Mouse (Mus musculus): Measurements from ENCODE around the gene Srp54b. TPM values are rescaled to one million over a fixed set of nuclear protein-coding genes. Genes with fewer than 3 reads are reported as not detected.
"Not testable (repeated sequence)": the region's sequence is repeated elsewhere in the genome, so short reads cannot be mapped to it uniquely, and the experiment has no call there.

Srp54b gene
- polyA plus RNA-seq, 1 experiment from 2014 or later: 35.8 TPM

DNA sequence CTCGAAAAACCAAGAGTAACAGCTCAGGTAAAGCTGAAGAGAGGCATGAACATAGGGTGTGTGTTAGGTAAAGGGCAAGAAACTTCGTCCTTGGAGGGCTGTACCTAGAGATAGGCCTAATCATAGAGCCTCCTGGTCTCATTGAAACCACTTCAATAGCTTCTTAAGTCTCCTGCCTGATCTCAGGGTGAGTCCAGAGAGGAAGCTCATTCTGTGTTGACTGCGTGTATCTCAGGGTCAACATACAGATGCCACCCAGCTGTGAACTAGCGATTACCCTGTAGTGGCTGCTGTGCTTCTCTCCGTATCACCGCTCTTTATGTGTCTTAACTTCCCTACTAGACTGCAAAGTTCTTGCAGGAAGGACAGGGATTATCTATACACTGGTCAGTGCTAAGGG, 58.0 kb downstream of the Srp54b start:
- not testable (repeated sequence) for H3K9me3 ChIP-seq (replicated peaks); H3K4me3 ChIP-seq; H3K36me3 ChIP-seq; H3K4me1 ChIP-seq; H3K27ac ChIP-seq; H3K9ac ChIP-seq; H3K27me3 ChIP-seq (replicated peaks); H3K4me2 ChIP-seq
- peak; percentile 65 for ATAC-seq
- no CpG with 5 or more reads among the region's 6 CpGs for WGBS (ENCODE audit: insufficient replicate concordance)

DNA sequence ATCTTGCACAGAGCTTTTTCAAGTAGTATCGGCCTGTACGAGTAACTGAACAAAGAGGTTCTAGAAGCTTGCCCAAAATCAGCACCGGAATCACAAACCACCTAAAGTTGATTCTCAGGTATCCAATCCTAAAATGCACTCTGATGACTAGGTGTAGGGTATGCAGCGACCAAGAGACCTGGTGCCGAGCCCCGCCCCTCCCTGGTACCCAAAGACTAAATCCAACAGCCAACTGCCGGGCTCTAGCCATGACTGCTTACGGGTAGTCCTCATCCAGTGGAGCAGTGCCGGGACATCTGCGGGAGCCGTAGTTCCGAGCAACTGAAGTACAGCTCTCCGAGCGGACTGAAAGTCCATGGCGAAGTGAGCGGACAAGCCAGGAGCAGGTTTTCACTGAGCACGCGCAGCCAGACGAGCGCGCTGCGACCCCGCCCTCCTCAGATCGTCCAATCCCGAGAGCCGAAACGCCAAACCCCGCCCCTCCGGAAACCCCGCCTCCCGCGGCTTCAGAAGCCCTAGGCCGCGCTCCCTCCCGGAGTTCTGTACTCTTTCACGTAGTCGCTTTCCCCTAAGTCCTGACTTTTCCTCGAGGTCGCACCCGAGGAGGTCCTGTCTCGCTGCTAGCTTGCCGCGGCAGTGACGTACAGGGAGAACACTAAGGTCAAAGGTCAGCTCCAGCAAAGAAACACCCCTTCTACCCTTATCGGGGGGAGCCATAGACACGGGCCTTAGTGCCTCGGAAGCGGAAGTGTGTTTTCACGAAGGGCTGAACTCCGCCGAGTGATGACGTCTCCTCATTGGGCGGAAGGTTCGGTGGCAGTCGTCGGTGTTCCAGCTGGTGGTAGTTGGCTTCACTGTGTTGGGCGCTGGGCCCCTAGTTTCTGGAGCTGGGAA, 75.0 kb downstream of the Srp54b start, which contains the start of gene Srp54c:
Srp54c (plus strand) TSS at position 543 of the 894 bp plus-strand sequence.
- no CpG with 5 or more reads among the region's 57 CpGs for WGBS (ENCODE audit: insufficient replicate concordance)
- H3K36me3 ChIP-seq; H3K9me3 ChIP-seq (replicated peaks); H3K27me3 ChIP-seq (replicated peaks); H3K4me1 ChIP-seq: not testable (repeated sequence)
- Histone ChIP-seq H3K27ac (peak within 1 kb of the TSS; percentile 75), H3K9ac (peak within 1 kb of the TSS; percentile 62), H3K4me3 (peak within 1 kb of the TSS; percentile 57), H3K4me2 (peak within 1 kb of the TSS; percentile 40; the same call in 1 of the 2 replicates)
- ATAC-seq: peak; percentile 97

- H3K27me3 ChIP-seq (replicated peaks); H3K9me3 ChIP-seq (replicated peaks); H3K36me3 ChIP-seq; H3K4me1 ChIP-seq: not testable (repeated sequence)
- peak overlapping the region; percentile 40; the same call in 1 of the 2 replicates for H3K4me2 ChIP-seq
- ATAC-seq: peak; percentile 46
- H3K4me3 ChIP-seq: peak overlapping the region; percentile 57
- peak overlapping the region; percentile 62 for H3K9ac ChIP-seq
- WGBS (ENCODE audit: insufficient replicate concordance): 0% methylated on average over 13 of the region's 25 CpGs
- peak overlapping the region; percentile 75 for H3K27ac ChIP-seq
Observed at GRCm38 (mm10) chr12:55230520-55230861, 75.6 kb downstream of the Srp54b start.

Other genes starting within 250 kb of the Srp54b start
- gene Gm20403, start 168.6 kb upstream of the Srp54b start, polyA plus RNA-seq (2016; fragmentation: Nextera tagmentation; extraction: Ambion mirVana): 0.49 TPM in 1 of 2 replicates, not detected in the other
- gene Baz1a, start 140.8 kb upstream of the Srp54b start, polyA plus RNA-seq (2016; fragmentation: Nextera tagmentation; extraction: Ambion mirVana): 47.6 and 54.4 TPM in 2 replicates
- gene 2700097O09Rik, start 75.0 kb upstream of the Srp54b start, polyA plus RNA-seq (2016; fragmentation: Nextera tagmentation; extraction: Ambion mirVana): 31.5 and 33.0 TPM in 2 replicates
- gene Srp54a, start 74.8 kb upstream of the Srp54b start, polyA plus RNA-seq (2016; fragmentation: Nextera tagmentation; extraction: Ambion mirVana): 105 and 106 TPM in 2 replicates
- gene Fam177a, start 30.6 kb upstream of the Srp54b start, polyA plus RNA-seq (2016; fragmentation: Nextera tagmentation; extraction: Ambion mirVana): 11.8 and 14.4 TPM in 2 replicates
- gene 1700047I17Rik2, start 44.5 kb downstream of the Srp54b start, polyA plus RNA-seq (2016; fragmentation: Nextera tagmentation; extraction: Ambion mirVana): 2.1 TPM in 1 of 2 replicates, not detected in the other
- 49.3 and 51.6 TPM in 2 replicates for gene Srp54c, start 75.1 kb downstream of the Srp54b start, polyA plus RNA-seq (2016; fragmentation: Nextera tagmentation; extraction: Ambion mirVana)
- 12.4 and 13.4 TPM in 2 replicates for gene 1110008L16Rik, start 144.5 kb downstream of the Srp54b start, polyA plus RNA-seq (2016; fragmentation: Nextera tagmentation; extraction: Ambion mirVana)
- 10.3 and 11.8 TPM in 2 replicates for gene Ppp2r3c, start 147.9 kb downstream of the Srp54b start, polyA plus RNA-seq (2016; fragmentation: Nextera tagmentation; extraction: Ambion mirVana)
- gene Psma6, start 229.1 kb downstream of the Srp54b start, polyA plus RNA-seq (2016; fragmentation: Nextera tagmentation; extraction: Ambion mirVana): 282 and 290 TPM in 2 replicates

Measured in liver, embryonic 12.5 days (tissue).